Mouse (Mus musculus): ENCODE results near the gene Tbpl1. TPM values are rescaled to one million over a fixed set of nuclear protein-coding genes. Genes with fewer than 3 reads are reported as not detected.
A peak's percentile ranks its signal among the peaks of the same experiment; 100 is the strongest.

Tbpl1 gene
- polyA plus RNA-seq, 1 experiment from 2014 or later = 107 TPM

- Histone ChIP-seq H3K27ac (replicated peaks) (peak overlapping the region; percentile 49), H3K9ac (replicated peaks) (no peak overlapping the region), H3K36me3 (peaks cover 15% of the 10 kb centered on the region), H3K4me3 (no peak overlapping the region), H3K9me3 (no peaks in the 10 kb centered on the region), H3K4me1 (peaks cover 10% of the 10 kb centered on the region), H3K4me2 (replicated peaks) (no peak overlapping the region), H3K27me3 (no peaks in the 10 kb centered on the region)
- ATAC-seq (replicated peaks) = peak; percentile 41
- WGBS = 65% methylated on average over 12 of the region's 12 CpGs
Observed at GRCm38 (mm10) chr10:22701485-22702315, 30.0 kb downstream of the Tbpl1 start.

DNA sequence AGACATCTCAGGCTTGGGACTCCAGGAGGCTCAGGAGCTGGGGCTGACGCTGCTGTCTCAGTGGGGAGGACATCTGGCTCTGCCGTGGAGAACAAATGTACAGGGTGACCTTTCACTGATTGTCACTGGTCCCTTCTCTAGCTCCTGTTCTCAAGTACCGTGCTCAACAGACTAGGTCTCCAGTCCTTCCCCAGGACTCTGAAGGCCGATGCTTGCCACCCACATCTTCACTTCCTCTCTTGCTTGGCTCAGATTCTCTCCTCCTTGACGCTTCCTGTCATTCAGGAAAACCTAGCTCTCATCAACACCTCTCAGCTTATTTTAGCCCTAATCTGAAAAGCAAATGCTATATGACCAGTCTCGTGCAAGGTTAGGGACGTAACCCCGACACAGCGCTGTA lies 31.0 kb downstream of the Tbpl1 start:
- Histone ChIP-seq H3K4me1 (peaks cover 10% of the 10 kb centered on the region), H3K9me3 (no peaks in the 10 kb centered on the region), H3K36me3 (peaks cover 7% of the 10 kb centered on the region; the same call in 1 of the 2 replicates), H3K4me3 (no peak overlapping the region), H3K4me2 (replicated peaks) (no peak overlapping the region), H3K27me3 (no peaks in the 10 kb centered on the region), H3K9ac (replicated peaks) (no peak overlapping the region), H3K27ac (replicated peaks) (peak overlapping the region; percentile 49)
- 84% methylated on average over 9 of the region's 9 CpGs for WGBS
- no peak for ATAC-seq (replicated peaks)

- Histone ChIP-seq H3K9ac (replicated peaks) (no peak overlapping the region), H3K4me1 (peaks cover 10% of the 10 kb centered on the region), H3K27me3 (no peaks in the 10 kb centered on the region), H3K4me3 (no peak overlapping the region), H3K9me3 (no peaks in the 10 kb centered on the region), H3K4me2 (replicated peaks) (no peak overlapping the region), H3K36me3 (peaks cover 2% of the 10 kb centered on the region; the same call in 1 of the 2 replicates), H3K27ac (replicated peaks) (no peak overlapping the region)
- 0 out of 2 replicates have a peak, but pooled peaks have one; percentile 17 for ATAC-seq (replicated peaks)
- WGBS = 73% methylated on average over 19 of the region's 19 CpGs
Observed at GRCm38 (mm10) chr10:22699487-22700335, 32.0 kb downstream of the Tbpl1 start.

DNA sequence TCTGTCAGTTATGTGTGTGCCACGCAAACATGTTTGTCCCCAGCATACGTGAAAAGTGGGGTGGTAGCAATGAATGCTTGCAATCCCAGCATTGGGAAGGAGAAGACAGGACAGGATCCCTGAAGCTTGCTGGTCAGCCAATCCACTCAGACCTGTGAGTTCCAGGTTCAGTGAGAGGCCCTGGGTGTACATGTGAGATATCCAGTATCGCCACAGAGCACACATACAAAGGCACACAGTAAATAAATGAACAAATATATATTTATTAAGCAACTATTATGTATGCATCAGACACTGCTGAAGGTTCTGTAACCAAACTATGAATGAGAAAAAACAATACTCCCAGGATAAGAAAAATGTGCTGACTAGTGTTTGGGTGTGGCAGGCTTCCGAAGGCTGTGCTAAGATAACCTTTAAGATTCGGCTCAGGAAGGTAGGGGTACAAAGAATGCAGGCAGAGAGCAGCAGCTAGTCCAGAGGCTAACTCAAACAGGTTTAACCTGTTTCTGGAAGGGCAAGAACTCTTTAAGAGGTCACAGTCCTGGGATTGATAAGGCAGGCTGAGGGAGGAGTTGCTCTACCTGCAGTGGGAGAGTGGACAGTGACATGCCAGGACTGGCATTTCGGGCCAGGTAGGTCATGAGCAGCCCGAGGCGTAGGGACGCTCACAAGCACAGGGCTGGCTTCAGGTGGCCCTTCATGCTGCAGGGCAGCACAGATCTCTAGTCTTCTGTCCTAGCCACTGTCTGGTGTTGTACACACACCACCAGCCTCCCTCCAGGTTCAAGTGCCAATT lies 33.4 kb downstream of the Tbpl1 start:
- Histone ChIP-seq H3K27ac (replicated peaks) (no peak overlapping the region), H3K27me3 (no peaks in the 10 kb centered on the region), H3K9me3 (no peaks in the 10 kb centered on the region), H3K4me3 (no peak overlapping the region), H3K9ac (replicated peaks) (no peak overlapping the region), H3K36me3 (peaks cover 2% of the 10 kb centered on the region; the same call in 1 of the 2 replicates), H3K4me1 (peaks cover 10% of the 10 kb centered on the region), H3K4me2 (replicated peaks) (no peak overlapping the region)
- no peak for ATAC-seq (replicated peaks)
- WGBS = 95% methylated on average over 9 of the region's 9 CpGs

DNA sequence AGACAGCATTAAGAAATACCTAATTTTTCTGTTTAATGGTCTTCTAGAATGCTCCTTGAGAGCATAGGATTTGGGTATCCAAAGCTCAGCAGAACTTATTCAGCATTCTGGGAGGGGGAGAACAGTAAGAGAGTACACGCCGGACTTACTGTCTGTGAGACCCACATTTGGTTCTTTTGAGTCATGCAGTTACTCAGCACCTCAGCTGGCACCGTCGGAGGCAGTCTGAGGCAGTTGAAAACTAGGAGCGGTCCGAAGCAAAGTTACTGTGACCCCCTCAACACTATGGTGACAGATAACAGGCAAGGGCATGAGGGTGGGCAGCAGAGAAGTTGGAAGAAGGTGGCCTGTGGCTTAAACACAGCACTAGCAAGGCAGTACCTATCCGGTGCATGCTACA lies 34.9 kb downstream of the Tbpl1 start:
- 86% methylated on average over 7 of the region's 7 CpGs for WGBS
- no peak overlapping the region for H3K9ac ChIP-seq (replicated peaks)
- no peak overlapping the region for H3K27ac ChIP-seq (replicated peaks)
- no peak overlapping the region for H3K4me2 ChIP-seq (replicated peaks)
- peaks cover 5% of the 10 kb centered on the region for H3K4me1 ChIP-seq
- no peaks in the 10 kb centered on the region for H3K9me3 ChIP-seq
- no peak for ATAC-seq (replicated peaks)
- peaks cover 2% of the 10 kb centered on the region; the same call in 1 of the 2 replicates for H3K36me3 ChIP-seq
- no peak overlapping the region for H3K4me3 ChIP-seq
- no peaks in the 10 kb centered on the region for H3K27me3 ChIP-seq

- H3K9ac ChIP-seq (replicated peaks) = no peak overlapping the region
- no peaks in the 10 kb centered on the region for H3K9me3 ChIP-seq
- no peak overlapping the region for H3K27ac ChIP-seq (replicated peaks)
- ATAC-seq (replicated peaks) = no peak
- H3K36me3 ChIP-seq = peaks cover 2% of the 10 kb centered on the region; the same call in 1 of the 2 replicates
- H3K4me1 ChIP-seq = peaks cover under 1% of the 10 kb centered on the region
- H3K4me3 ChIP-seq = no peak overlapping the region
- 90% methylated on average over 9 of the region's 9 CpGs for WGBS
- H3K4me2 ChIP-seq (replicated peaks) = no peak overlapping the region
- no peaks in the 10 kb centered on the region for H3K27me3 ChIP-seq
Observed at GRCm38 (mm10) chr10:22696236-22696635, 35.5 kb downstream of the Tbpl1 start.

DNA sequence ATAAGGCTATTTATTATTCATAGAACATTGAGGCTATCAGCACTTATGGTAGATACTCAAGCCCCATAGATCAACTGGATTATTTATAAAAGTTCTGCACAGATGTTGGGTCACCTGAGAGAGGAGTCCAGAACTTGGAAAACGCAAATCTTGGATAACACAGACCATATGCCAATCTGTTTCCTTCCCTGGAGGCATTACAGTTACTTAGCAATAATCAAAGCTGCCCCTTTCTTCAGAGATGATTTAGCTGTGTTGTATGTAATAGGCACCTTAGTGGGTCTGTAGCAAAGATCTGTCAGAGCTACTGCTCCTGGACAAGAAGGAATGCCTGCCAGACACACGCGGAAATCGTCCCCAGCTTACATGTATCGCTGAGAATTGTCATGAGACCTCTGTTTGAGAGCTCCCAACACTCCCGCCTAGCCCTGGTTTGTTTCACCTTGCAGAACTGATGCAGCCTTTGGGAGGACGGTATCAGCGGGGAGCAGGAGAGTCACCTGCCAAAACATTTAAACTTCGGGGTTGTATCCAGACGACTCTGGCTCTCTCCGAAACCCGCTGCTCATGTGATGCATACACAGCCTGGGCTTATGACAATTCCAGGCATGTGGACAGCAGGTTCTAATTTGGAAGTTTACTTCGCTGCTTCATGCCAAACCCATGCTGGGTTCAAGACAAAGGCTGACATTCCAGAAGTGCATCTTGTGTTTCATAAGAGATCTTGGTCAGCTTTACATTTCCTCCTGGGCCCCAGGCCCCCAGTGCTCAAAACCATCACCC lies 55.7 kb downstream of the Tbpl1 start:
- Histone ChIP-seq H3K4me1 (no peaks in the 10 kb centered on the region), H3K9me3 (no peaks in the 10 kb centered on the region), H3K9ac (replicated peaks) (no peak overlapping the region), H3K4me2 (replicated peaks) (no peak overlapping the region), H3K27ac (replicated peaks) (no peak overlapping the region), H3K27me3 (no peaks in the 10 kb centered on the region), H3K4me3 (no peak overlapping the region), H3K36me3 (no peaks in the 10 kb centered on the region)
- no peak for ATAC-seq (replicated peaks)
- 71% methylated on average over 13 of the region's 13 CpGs for WGBS

- H3K9ac ChIP-seq (replicated peaks) = no peak overlapping the region
- no peak for ATAC-seq (replicated peaks)
- H3K27ac ChIP-seq (replicated peaks) = no peak overlapping the region
- H3K36me3 ChIP-seq = no peaks in the 10 kb centered on the region
- H3K27me3 ChIP-seq = no peaks in the 10 kb centered on the region
- H3K4me2 ChIP-seq (replicated peaks) = no peak overlapping the region
- H3K4me1 ChIP-seq = no peaks in the 10 kb centered on the region
- 89% methylated on average over 8 of the region's 8 CpGs for WGBS
- H3K4me3 ChIP-seq = no peak overlapping the region
- H3K9me3 ChIP-seq = no peaks in the 10 kb centered on the region
Observed at GRCm38 (mm10) chr10:22674176-22674575, 57.6 kb downstream of the Tbpl1 start.

- Histone ChIP-seq H3K27ac (replicated peaks) (no peak overlapping the region), H3K9me3 (no peaks in the 10 kb centered on the region), H3K4me2 (replicated peaks) (no peak overlapping the region), H3K4me3 (no peak overlapping the region), H3K27me3 (no peaks in the 10 kb centered on the region), H3K36me3 (no peaks in the 10 kb centered on the region), H3K4me1 (no peaks in the 10 kb centered on the region), H3K9ac (replicated peaks) (no peak overlapping the region)
- no peak for ATAC-seq (replicated peaks)
- 90% methylated on average over 13 of the region's 13 CpGs for WGBS
Observed at GRCm38 (mm10) chr10:22668509-22668908, 63.2 kb downstream of the Tbpl1 start.

DNA sequence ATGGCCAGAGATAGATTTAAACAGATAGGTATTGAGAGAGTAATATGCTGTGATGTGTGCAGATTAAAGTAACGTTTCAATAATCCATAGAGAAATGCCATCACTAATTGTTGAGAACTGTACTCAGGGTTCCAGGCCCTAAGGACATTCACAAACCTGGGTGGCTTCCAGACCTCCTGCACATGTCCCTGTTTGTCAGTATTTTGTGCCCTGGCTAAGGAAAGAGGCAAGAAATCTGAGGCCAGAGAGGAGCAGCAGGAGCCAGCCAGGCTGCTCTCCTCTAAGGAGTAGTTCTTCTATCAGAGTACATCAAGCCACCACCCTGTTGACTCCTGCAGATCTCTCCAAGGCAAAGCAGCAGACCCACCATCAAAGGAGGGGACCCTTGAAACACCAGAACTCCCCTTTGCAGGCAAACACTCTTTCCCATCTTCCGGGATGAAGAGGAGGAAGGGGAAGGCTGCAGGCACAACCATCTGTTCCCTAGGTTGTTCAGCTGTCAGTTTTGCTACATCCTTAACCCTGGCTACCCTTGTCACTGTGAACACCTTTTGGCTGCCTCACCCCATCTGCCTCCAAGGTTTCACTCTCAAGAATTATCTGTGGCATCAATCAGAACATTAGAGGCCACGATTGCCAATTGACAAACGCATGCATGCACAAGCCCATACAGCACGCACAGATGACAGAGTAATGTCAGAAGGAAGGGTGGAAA lies 71.3 kb downstream of the Tbpl1 start:
- H3K4me2 ChIP-seq (replicated peaks) = no peak overlapping the region
- H3K27me3 ChIP-seq = no peaks in the 10 kb centered on the region
- no peak overlapping the region for H3K27ac ChIP-seq (replicated peaks)
- peaks cover 11% of the 10 kb centered on the region for H3K4me1 ChIP-seq
- no peak overlapping the region for H3K4me3 ChIP-seq
- no peaks in the 10 kb centered on the region for H3K36me3 ChIP-seq
- H3K9ac ChIP-seq (replicated peaks) = no peak overlapping the region
- no peak for ATAC-seq (replicated peaks)
- no peaks in the 10 kb centered on the region for H3K9me3 ChIP-seq
- WGBS = 83% methylated on average over 5 of the region's 5 CpGs

GRCm38 (mm10) chr10:22659386-22659725 lies 72.4 kb downstream of the Tbpl1 start:
- no peak overlapping the region for H3K9ac ChIP-seq (replicated peaks)
- 0 out of 2 replicates have a peak, but pooled peaks have one; percentile 7 for ATAC-seq (replicated peaks)
- H3K4me2 ChIP-seq (replicated peaks) = no peak overlapping the region; the same call in 1 of the 2 replicates
- H3K4me3 ChIP-seq = no peak overlapping the region
- 59% methylated on average over 10 of the region's 10 CpGs for WGBS
- no peaks in the 10 kb centered on the region for H3K27me3 ChIP-seq
- H3K4me1 ChIP-seq = peaks cover 11% of the 10 kb centered on the region
- H3K27ac ChIP-seq (replicated peaks) = no peak overlapping the region
- no peaks in the 10 kb centered on the region for H3K36me3 ChIP-seq
- H3K9me3 ChIP-seq = no peaks in the 10 kb centered on the region
